Mouse (Mus musculus) stomach, embryonic 14.5 days (tissue): Measurements from ENCODE around the gene Pcdh18. TPM values are rescaled to one million over a fixed set of nuclear protein-coding genes. Genes with fewer than 3 reads are reported as not detected.

Source experiments
- ATAC-seq: fragments of 200-750 bp; cut with Nextera tagmentation; 2 replicates; pipeline ENCODE4 v1.8.0; 2017; ENCODE audit warnings: low read depth, moderate TSS enrichment; ENCODE audit not compliant: insufficient number of reproducible peaks, insufficient read depth, low FRiP score
- H3K27ac ChIP-seq: fragments of 300-500 bp; sonication (generic); 2 replicates; pipeline ENCODE4 v1.5.1; 2014; ENCODE audit warnings: mild to moderate bottlenecking, low read length, moderate library complexity, mixed read lengths
- H3K27me3 ChIP-seq: fragments of 300-500 bp; sonication (generic); 2 replicates; pipeline ENCODE4 v1.6.1; 2014; ENCODE audit warnings: low read length, control low read depth, mixed read lengths; ENCODE audit not compliant: control insufficient read depth, insufficient read depth
- H3K36me3 ChIP-seq: fragments of 300-500 bp; sonication (generic); 2 replicates; pipeline ENCODE4 v1.6.1; 2014; ENCODE audit warnings: mild to moderate bottlenecking, control low read depth, low read length, moderate library complexity, mixed read lengths; ENCODE audit not compliant: control insufficient read depth, insufficient read depth
- H3K4me1 ChIP-seq: fragments of 300-500 bp; sonication (generic); 2 replicates; pipeline ENCODE4 v1.6.1; 2014; ENCODE audit warnings: low read length, control low read depth, mixed read lengths; ENCODE audit not compliant: control insufficient read depth, insufficient read depth
- H3K4me2 ChIP-seq: fragments of 300-500 bp; sonication (generic); replicated peaks from 2 replicates; pipeline ENCODE4 v1.6.1; 2014; ENCODE audit warnings: low read depth, low read length, control low read depth
- H3K4me3 ChIP-seq: fragments of 300-500 bp; sonication (generic); 2 replicates; pipeline ENCODE4 v1.5.1; 2014; ENCODE audit warnings: low read depth, low read length, control low read depth
- H3K9ac ChIP-seq: fragments of 300-500 bp; sonication (generic); replicated peaks from 2 replicates; pipeline ENCODE4 v1.6.1; 2014; ENCODE audit warnings: low read depth, mild to moderate bottlenecking, control low read depth, low read length, moderate library complexity, mixed read lengths
- H3K9me3 ChIP-seq: fragments of 300-500 bp; sonication (generic); 2 replicates; pipeline ENCODE4 v1.6.1; 2016; ENCODE audit warnings: low read depth, low read length, control low read depth; ENCODE audit not compliant: control insufficient read depth
- WGBS: fragments of 180-500 bp; shearing (Covaris S2); extraction: QIAGEN DNeasy Blood & Tissue Kit; methylation state at CpG from one replicate; pipeline ENCODE4 v1.1.7; 2014; 5-methylcytosine and 5-hydroxymethylcytosine counted together
- polyA plus RNA-seq: library from polyadenylated mRNA; unstranded; fragments of >200 nt; fragmentation: Nextera tagmentation; extraction: Ambion mirVana; gene quantifications from 2 replicates; pipeline ENCODE4 v1.2.1, GENCODE M21; 2014

Gene Pcdh18
- polyA plus RNA-seq, 1 experiment from 2014 or later, result 88.5 TPM

DNA sequence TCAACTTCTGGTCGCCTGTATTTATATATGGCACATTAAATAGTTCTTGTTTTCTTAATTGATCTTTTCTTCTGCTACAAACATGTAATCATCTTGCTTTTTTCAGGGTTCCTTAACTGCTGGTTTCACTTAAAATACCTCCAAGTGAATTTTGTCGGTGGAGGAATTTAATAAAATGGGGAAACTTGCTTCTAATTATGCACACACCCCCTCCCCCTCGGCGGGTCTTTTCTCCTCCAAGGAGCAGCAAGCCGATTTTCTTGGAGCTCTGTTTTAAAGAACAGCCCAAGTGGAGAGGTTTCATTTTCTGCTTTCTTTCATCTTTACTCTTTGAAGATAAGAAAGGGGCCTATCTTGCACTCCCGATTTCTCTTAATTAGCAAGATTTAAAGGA is 498 bp upstream of the Pcdh18 start:
- H3K27me3 ChIP-seq, result no peaks in the 10 kb centered on the region
- peak overlapping the region; percentile 63; the same call in 1 of the 2 replicates for H3K9ac ChIP-seq
- H3K9me3 ChIP-seq, result no peaks in the 10 kb centered on the region
- 0% methylated on average over 6 of the region's 6 CpGs for WGBS
- no peak for ATAC-seq
- peak overlapping the region; percentile 98 for H3K27ac ChIP-seq
- H3K4me2 ChIP-seq, result peak overlapping the region; percentile 84
- H3K4me3 ChIP-seq, result peak overlapping the region; percentile 82
- no peaks in the 10 kb centered on the region for H3K4me1 ChIP-seq
- peaks cover 16% of the 10 kb centered on the region for H3K36me3 ChIP-seq

DNA sequence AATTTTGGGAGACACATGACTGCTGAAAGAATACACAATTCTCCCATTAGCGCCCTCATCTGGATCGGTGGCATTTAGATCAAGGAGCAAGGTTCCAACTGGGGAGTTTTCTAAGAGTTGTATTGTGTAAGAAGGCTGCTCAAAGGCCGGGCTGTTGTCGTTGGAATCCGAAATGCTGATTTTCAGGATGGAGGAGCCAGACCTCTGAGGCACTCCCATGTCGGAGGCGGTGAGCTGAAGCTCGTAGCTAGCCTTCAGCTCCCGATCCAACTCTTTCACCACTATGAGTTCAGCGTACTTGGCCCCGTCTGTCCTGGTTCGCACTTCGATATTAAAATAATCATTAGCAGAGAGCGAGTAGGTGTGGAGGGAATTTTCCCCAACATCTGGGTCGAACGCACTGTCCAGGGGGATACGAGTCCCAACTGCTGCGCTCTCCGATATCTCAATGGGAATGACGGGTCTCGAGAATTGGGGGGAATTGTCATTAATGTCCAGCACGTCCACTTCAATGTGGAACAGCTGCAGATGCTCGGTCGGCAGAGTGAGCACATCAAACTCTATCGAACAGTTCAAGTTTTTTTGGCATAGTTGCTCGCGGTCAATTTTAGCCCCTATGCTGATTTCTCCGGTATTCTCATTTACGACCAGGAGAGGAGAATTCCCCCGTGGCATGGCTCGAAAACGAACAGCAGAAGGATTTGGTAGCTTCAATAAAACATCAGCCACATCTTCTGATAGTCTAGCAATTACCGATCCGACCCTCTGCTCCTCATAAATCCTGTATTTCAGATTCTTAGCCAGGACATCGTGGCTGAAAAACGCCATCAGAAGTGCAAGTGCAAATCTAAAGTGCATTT is 909 bp downstream of the Pcdh18 start:
- Histone ChIP-seq H3K36me3 (peaks cover 25% of the 10 kb centered on the region), H3K27me3 (no peaks in the 10 kb centered on the region)

DNA sequence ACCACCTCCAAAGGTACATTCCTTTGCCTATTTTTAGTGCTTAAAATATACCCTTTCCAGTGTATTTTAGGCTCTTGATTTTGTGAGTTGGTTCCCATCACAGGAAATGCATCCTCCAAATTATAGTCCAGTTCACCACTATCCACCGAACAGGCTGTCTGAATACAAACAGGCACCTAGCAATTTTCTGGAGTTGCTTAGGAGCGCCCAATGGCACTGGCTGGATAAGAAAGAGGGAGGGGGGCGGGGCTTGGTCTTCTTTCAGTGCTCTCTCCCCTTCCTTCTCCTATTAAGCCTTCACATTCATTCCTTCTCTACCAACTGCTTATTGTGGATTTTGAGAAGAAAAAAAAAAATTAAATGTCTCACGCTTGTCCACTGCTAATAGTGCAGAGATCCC is 4.4 kb downstream of the Pcdh18 start:
- no peaks in the 10 kb centered on the region for H3K9me3 ChIP-seq
- H3K4me2 ChIP-seq, result peak overlapping the region; percentile 84
- 66% methylated on average over 4 of the region's 4 CpGs for WGBS
- H3K4me3 ChIP-seq, result peak overlapping the region; percentile 82
- peaks cover 56% of the 10 kb centered on the region for H3K36me3 ChIP-seq
- peaks cover 7% of the 10 kb centered on the region; the same call in 1 of the 2 replicates for H3K4me1 ChIP-seq
- H3K9ac ChIP-seq, result peak overlapping the region; percentile 42; the same call in 1 of the 2 replicates
- ATAC-seq, result no peak
- H3K27ac ChIP-seq, result peak overlapping the region; percentile 11; the same call in 1 of the 2 replicates
- H3K27me3 ChIP-seq, result no peaks in the 10 kb centered on the region

More for the DNA sequence above, 909 bp downstream of the Pcdh18 start:
- Histone ChIP-seq H3K4me3 (peak overlapping the region; percentile 82), H3K4me2 (peak overlapping the region; percentile 84), H3K9me3 (no peaks in the 10 kb centered on the region), H3K9ac (peak overlapping the region; percentile 63), H3K4me1 (0 out of 2 replicates have a peak, but pooled peaks cover 3% of the 10 kb centered on the region), H3K27ac (peak overlapping the region; percentile 98)
- ATAC-seq, result no peak
- 1% methylated on average over 36 of the region's 36 CpGs for WGBS

DNA sequence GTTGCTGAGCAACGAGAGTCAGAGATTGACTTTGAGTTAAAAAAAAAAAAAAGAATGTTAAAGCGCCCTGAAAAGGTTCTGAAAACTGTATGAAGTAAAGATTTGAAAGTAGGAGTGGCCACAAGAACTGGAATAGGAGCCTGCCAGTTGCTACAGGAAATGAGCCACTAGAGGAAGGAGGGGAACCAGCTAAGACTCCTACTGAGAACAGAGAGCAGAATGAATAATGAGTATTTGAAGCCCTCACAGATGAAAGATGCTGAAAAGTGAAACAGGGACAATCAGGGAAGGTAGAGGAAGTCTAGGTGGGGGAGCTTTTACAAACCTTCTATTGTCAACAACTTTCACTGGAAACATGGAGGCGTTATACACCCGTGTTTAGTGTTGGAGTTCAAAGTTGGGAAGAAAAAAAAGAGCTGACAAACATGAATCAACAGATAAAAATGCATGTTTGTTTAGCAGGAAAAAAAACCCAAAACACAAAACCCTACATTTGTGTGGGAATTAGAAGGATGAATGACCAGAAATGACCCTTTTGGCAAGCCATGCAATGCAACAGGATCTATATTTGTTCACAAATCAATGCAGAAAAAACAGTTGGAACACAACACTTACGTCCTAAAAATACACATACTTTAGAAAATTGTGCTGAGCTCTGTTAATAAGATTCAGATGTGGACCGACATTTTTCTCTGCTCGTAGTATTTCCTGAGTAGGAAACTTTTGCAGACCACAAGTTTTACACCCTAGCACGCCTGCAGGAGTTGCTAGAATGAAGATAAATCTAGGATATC is 7.4 kb downstream of the Pcdh18 start:
- Histone ChIP-seq H3K4me2 (0 out of 2 replicates have a peak overlapping the region, but pooled peaks have one; percentile 5), H3K4me1 (peaks cover 7% of the 10 kb centered on the region; the same call in 1 of the 2 replicates), H3K27ac (no peak overlapping the region), H3K4me3 (no peak overlapping the region), H3K9me3 (no peaks in the 10 kb centered on the region), H3K27me3 (no peaks in the 10 kb centered on the region), H3K9ac (no peak overlapping the region), H3K36me3 (peaks cover 75% of the 10 kb centered on the region)
- ATAC-seq, result no peak
- 61% methylated on average over 8 of the region's 8 CpGs for WGBS

DNA sequence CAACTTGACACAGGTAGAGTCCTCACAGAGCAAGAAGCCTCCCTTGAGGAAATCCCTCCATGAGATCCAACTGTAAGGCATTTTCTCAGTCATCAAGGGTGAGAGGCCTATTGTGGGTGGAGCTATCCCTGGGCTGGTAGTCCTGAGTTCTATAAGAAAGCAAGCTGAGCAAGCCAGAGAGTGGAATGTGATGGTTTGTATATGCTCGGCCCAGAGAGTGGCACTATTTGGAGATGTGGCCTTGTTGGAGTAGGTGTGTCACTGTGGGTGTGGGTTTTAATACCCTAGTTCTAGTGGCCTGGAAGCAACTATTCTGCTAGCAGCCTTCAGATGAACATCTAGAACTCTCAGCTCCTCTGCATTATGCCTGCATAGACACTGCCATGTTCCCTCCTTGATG is 9.1 kb downstream of the Pcdh18 start:
- 89% methylated on average over 1 of the region's 1 CpGs for WGBS
- Histone ChIP-seq H3K4me1 (peaks cover 7% of the 10 kb centered on the region; the same call in 1 of the 2 replicates), H3K9me3 (no peaks in the 10 kb centered on the region), H3K27ac (no peak overlapping the region), H3K36me3 (peaks cover 72% of the 10 kb centered on the region), H3K4me2 (no peak overlapping the region), H3K27me3 (no peaks in the 10 kb centered on the region), H3K9ac (no peak overlapping the region), H3K4me3 (no peak overlapping the region)
- ATAC-seq, result no peak

DNA sequence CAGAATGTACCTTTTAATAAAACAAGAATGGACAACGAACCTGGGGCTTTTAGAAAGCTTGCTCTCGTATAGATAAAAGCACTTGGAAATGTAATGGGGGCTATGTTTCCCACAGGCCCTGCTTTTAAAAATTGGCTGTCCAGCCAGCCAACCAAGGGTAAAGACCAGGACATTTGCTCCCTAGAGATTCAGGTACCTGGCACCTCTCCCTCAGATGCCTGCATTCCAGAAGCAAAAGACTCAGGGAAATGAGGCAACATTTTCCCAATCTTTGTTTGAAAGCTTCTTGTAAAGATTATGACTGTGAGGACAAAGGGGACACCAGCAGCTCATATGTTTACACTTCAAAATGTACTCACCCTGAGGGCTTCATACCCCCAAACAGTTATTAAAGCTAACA is 18.1 kb downstream of the Pcdh18 start:
- no peak overlapping the region for H3K4me2 ChIP-seq
- no peak overlapping the region for H3K4me3 ChIP-seq
- H3K4me1 ChIP-seq, result no peaks in the 10 kb centered on the region
- H3K9ac ChIP-seq, result no peak overlapping the region
- no peaks in the 10 kb centered on the region for H3K9me3 ChIP-seq
- H3K27me3 ChIP-seq, result no peaks in the 10 kb centered on the region
- 57% methylated on average over 2 of the region's 2 CpGs for WGBS
- H3K36me3 ChIP-seq, result peaks cover 6% of the 10 kb centered on the region; the same call in 1 of the 2 replicates
- ATAC-seq, result no peak
- no peak overlapping the region for H3K27ac ChIP-seq

DNA sequence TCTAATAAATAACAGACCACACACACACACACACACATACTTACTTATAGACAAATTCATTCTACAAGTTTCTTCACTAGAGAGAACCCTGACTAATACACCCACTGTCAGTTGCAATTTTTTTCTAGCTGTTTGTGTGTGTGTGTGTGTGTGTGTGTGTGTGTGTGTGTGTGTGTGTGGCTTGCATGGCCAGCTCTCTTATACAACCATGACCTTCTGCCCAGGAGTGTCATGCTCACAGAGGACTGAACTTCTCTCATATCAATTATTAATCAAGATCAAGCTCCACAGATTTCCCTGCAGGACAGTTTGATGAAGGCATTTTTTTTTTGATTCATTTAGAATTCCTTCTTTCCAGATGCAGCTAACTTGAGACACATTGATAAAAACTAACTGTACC is 18.6 kb downstream of the Pcdh18 start:
- no peak overlapping the region for H3K27ac ChIP-seq
- H3K9me3 ChIP-seq, result no peaks in the 10 kb centered on the region
- no peak overlapping the region for H3K4me2 ChIP-seq
- no peaks in the 10 kb centered on the region for H3K27me3 ChIP-seq
- H3K4me1 ChIP-seq, result no peaks in the 10 kb centered on the region
- H3K9ac ChIP-seq, result no peak overlapping the region
- peaks cover 2% of the 10 kb centered on the region; the same call in 1 of the 2 replicates for H3K36me3 ChIP-seq
- no peak for ATAC-seq
- no peak overlapping the region for H3K4me3 ChIP-seq

DNA sequence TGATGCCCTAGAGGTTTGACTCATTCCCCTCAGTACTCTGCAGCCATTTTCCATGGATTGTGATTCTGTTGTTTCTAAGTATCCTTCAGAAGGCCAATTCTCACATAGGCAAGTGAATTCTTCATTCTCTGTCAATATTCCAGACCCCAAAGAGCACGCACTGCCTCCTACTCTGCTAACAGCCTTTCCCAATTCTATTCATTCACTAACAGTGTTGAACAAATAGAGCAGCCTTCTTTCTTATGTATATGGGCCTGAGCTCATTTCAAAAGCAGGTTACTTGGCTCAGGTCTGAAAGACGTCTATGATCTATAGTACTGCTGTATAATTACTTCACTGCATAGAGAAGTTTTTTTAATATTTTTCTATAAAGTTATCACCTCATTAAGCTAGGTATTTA is 50.6 kb downstream of the Pcdh18 start:
- Histone ChIP-seq H3K4me3 (no peak overlapping the region), H3K27ac (no peak overlapping the region), H3K9me3 (no peaks in the 10 kb centered on the region), H3K36me3 (no peaks in the 10 kb centered on the region), H3K27me3 (no peaks in the 10 kb centered on the region), H3K4me2 (no peak overlapping the region), H3K4me1 (no peaks in the 10 kb centered on the region), H3K9ac (no peak overlapping the region)
- no peak for ATAC-seq
- 78% methylated on average over 2 of the region's 2 CpGs for WGBS
